Mouse (Mus musculus) ES-E14 (cell line): Measurements from ENCODE around the gene Gipc3.

ENCODE experiments used
- MAFK ChIP-seq: IDR thresholded peaks from 2 replicates; pipeline ENCODE4 v1.6.1; 2014; ENCODE audit warnings: mild to moderate bottlenecking, low read depth, low read length, inconsistent platforms; ENCODE audit not compliant: insufficient read depth
- ZNF384 ChIP-seq: IDR thresholded peaks from 2 replicates; pipeline ENCODE4 v1.6.1; 2012; ENCODE audit warnings: low read depth, low read length, inconsistent platforms

- no peak for TF ChIP-seq MAFK
- TF ChIP-seq ZNF384: no peak
These were observed 6.9 kb upstream of the Gipc3 start for GRCm38 (mm10) chr10:81349961-81350350.
